Mouse (Mus musculus) liver, embryonic 13.5 days (tissue): Measurements from ENCODE around the gene Olfr148. TPM values are rescaled to one million over a fixed set of nuclear protein-coding genes. Genes with fewer than 3 reads are reported as not detected.
A peak's percentile ranks its signal among the peaks of the same experiment; 100 is the strongest.

Experiments used
- ATAC-seq: fragments of 200-750 bp; cut with Nextera tagmentation; 2 replicates; pipeline ENCODE4 v1.8.0; 2017; ENCODE audit warnings: low read depth, mild to moderate bottlenecking, moderate number of reproducible peaks, moderate library complexity
- DNase-seq: peaks from one replicate; pipeline ENCODE4 v3.0.0; 2022
- H3K27ac ChIP-seq: fragments of 300-500 bp; sonication (generic); 2 replicates; pipeline ENCODE4 v1.5.1; 2015; ENCODE audit warnings: moderate library complexity, mild to moderate bottlenecking, inconsistent platforms
- H3K27me3 ChIP-seq: fragments of 300-500 bp; sonication (generic); 2 replicates; pipeline ENCODE4 v1.6.1; 2015; ENCODE audit warnings: mild to moderate bottlenecking, inconsistent platforms
- H3K36me3 ChIP-seq: fragments of 300-500 bp; sonication (generic); 2 replicates; pipeline ENCODE4 v1.6.1; 2015; ENCODE audit warnings: mild to moderate bottlenecking, inconsistent platforms
- H3K4me1 ChIP-seq: fragments of 300-500 bp; sonication (generic); replicated peaks from 2 replicates; pipeline ENCODE4 v1.6.1; 2015; ENCODE audit warnings: inconsistent platforms
- H3K4me2 ChIP-seq: fragments of 300-500 bp; sonication (generic); 2 replicates; pipeline ENCODE4 v1.6.1; 2015; ENCODE audit warnings: inconsistent platforms, mild to moderate bottlenecking, moderate library complexity
- H3K4me3 ChIP-seq: fragments of 300-500 bp; sonication (generic); replicated peaks from 2 replicates; pipeline ENCODE4 v1.5.1; 2015; ENCODE audit warnings: mild to moderate bottlenecking, inconsistent platforms
- H3K9ac ChIP-seq: fragments of 300-500 bp; sonication (generic); 2 replicates; pipeline ENCODE4 v1.6.1; 2015; ENCODE audit warnings: mild to moderate bottlenecking, inconsistent platforms
- H3K9me3 ChIP-seq: fragments of 300-500 bp; sonication (generic); replicated peaks from 2 replicates; pipeline ENCODE4 v1.6.1; 2016; ENCODE audit warnings: inconsistent platforms
- WGBS: fragments of 180-500 bp; shearing (Covaris S2); methylation state at CpG from one replicate; pipeline ENCODE4 v1.1.7; 2015; ENCODE audit not compliant: insufficient replicate concordance; 5-methylcytosine and 5-hydroxymethylcytosine counted together
- polyA plus RNA-seq: library from polyadenylated mRNA; unstranded; fragments of >200 nt; fragmentation: Nextera tagmentation; extraction: Ambion mirVana; gene quantifications from 2 replicates; pipeline ENCODE4 v1.2.1, GENCODE M21; 2015

Olfr148 gene
- not detected in 2 replicates for polyA plus RNA-seq

DNA sequence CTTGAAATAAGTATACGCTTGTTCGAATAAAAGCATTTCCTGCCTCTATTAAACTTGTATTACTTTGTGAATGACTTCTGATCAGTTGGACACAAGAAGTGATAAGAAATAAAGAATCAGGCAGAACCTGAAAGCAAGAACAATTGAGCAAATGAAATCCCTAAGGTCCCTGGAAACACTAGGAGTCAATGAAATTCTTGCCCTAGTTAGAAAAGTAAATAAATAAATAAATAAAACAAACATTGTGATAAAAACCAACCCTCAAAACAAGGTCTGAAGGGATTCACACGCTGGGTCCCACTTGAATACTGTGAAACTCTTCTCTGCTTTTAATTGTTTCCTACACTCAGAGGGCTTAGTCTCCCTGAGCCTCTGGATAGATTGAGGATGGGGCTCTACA lies at the start of gene Olfr148:
Gene Olfr148 (plus strand): TSS at position 301 of the 400 bp plus-strand sequence.
- Histone ChIP-seq H3K4me3 (no peak within 1 kb of the TSS), H3K4me2 (no peak within 1 kb of the TSS), H3K27ac (no peak within 1 kb of the TSS), H3K36me3 (no peaks in the 10 kb centered on the region), H3K9me3 (no peaks in the 10 kb centered on the region), H3K4me1 (no peaks in the 10 kb centered on the region), H3K27me3 (no peaks in the 10 kb centered on the region), H3K9ac (no peak within 1 kb of the TSS)
- ATAC-seq (no peak), DNase-seq (no peak)
- WGBS = 49% methylated on average over 3 of the region's 3 CpGs

DNA sequence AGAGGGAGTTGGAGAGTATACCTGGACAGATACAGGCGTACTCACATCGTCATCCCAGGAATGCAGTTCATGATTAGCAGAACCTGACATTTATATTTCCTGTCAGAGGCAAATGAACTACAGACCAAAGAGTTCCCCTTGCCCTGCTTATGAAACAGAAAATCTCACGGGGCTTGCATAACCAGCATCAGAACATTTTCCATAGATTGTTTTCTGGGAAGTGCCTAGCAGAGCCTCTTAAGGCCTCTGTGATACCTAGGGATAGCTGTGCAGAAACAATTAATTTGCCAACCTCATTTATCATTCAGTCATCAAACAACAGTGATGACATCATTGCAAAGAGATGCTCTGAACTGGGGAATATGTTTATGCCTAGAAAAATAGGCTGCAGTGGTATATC lies 35.0 kb upstream of the Olfr148 start, which contains the start of gene Olfr959:
Gene Olfr959 (minus strand): TSS at position 101 of the 400 bp plus-strand sequence.
- WGBS = 56% methylated on average over 3 of the region's 3 CpGs
- no peak for DNase-seq
- H3K4me2 ChIP-seq = no peak within 1 kb of the TSS

DNA sequence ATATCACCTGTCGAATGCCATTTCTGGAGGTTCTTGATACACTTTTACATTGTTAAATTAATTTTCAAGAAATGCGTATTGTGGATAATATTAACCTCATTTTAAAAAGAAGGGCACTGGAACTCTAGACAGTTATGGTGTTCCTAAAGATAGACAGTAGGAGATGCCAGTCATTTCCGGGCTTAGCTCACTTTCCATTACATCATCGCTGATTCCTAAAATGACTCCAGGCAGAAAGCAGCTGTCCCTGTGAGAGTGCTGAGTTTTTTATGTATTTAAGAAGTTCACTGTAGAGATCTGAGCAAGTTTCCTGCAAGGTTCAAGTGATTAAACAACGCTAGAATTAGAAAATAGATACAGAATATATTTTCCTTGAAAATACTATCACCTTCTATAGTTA lies 33.4 kb upstream of the Olfr148 start:
- no peaks in the 10 kb centered on the region for H3K9me3 ChIP-seq
- no peaks in the 10 kb centered on the region for H3K27me3 ChIP-seq
- DNase-seq = no peak
- H3K36me3 ChIP-seq = no peaks in the 10 kb centered on the region
- H3K4me3 ChIP-seq = no peak overlapping the region
- H3K4me2 ChIP-seq = no peak overlapping the region
- no peak for ATAC-seq
- no peak overlapping the region for H3K9ac ChIP-seq
- H3K4me1 ChIP-seq = no peaks in the 10 kb centered on the region
- H3K27ac ChIP-seq = no peak overlapping the region
- WGBS = 63% methylated on average over 5 of the region's 5 CpGs

More for the DNA sequence above, 35.0 kb upstream of the Olfr148 start, which contains the start of gene Olfr959:
- Histone ChIP-seq H3K9ac (no peak within 1 kb of the TSS), H3K27ac (no peak within 1 kb of the TSS), H3K36me3 (no peaks in the 10 kb centered on the region), H3K27me3 (no peaks in the 10 kb centered on the region), H3K9me3 (no peaks in the 10 kb centered on the region), H3K4me1 (no peaks in the 10 kb centered on the region), H3K4me3 (no peak within 1 kb of the TSS)
- ATAC-seq = no peak

DNA sequence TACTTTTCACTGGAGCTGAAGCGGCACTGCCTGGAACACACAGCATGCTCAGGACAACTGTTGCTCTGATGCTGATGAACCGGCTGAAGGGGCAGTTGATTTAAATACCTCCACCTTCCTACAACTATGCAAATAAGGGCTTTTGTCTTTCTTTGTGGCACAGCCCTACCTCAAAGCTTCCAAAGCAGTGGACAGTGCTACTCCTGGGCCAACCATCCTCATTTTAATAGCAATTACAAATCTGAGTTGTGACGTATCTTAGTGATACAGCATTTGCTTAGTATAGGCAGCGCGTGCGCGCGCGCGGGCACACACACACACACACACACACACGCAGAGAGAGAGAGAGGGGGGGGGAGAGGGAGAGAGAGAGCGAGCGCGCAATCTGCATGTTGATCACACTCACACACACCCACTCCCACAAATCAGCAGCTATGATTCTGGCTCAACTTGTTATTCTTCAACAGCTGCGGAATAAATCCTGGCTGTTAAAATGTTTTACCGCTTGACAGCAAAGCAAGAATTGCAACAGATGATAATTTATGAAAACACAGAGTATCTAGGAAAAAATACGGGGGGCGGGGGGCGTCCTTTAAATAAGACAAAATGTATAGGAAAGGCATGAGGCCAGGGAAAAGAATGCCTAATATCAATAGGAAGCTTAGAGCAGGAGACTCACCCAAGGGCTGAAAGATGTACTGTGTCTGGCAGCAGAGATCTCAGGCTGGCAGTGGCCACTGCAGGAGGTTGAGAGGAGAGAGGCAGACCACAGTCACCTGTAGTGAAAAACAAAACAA lies 7.7 kb upstream of the Olfr148 start:
- DNase-seq (no peak), ATAC-seq (no peak)
- Histone ChIP-seq H3K4me2 (peak overlapping the region; percentile 24), H3K36me3 (no peaks in the 10 kb centered on the region), H3K9me3 (no peaks in the 10 kb centered on the region), H3K4me3 (0 out of 2 replicates have a peak overlapping the region, but pooled peaks have one; percentile 12), H3K4me1 (no peaks in the 10 kb centered on the region), H3K27me3 (peaks cover 17% of the 10 kb centered on the region; the same call in 1 of the 2 replicates), H3K9ac (no peak overlapping the region), H3K27ac (no peak overlapping the region)
- WGBS = 1% methylated on average over 19 of the region's 19 CpGs

- ATAC-seq (no peak), DNase-seq (no peak)
- Histone ChIP-seq H3K4me3 (0 out of 2 replicates have a peak overlapping the region, but pooled peaks have one; percentile 12), H3K36me3 (no peaks in the 10 kb centered on the region), H3K4me1 (no peaks in the 10 kb centered on the region), H3K9ac (no peak overlapping the region), H3K9me3 (no peaks in the 10 kb centered on the region), H3K4me2 (peak overlapping the region; percentile 24), H3K27ac (no peak overlapping the region), H3K27me3 (peaks cover 17% of the 10 kb centered on the region; the same call in 1 of the 2 replicates)
- 2% methylated on average over 9 of the region's 9 CpGs for WGBS
These were observed 7.1 kb upstream of the Olfr148 start for GRCm38 (mm10) chr9:39603333-39603845.

DNA sequence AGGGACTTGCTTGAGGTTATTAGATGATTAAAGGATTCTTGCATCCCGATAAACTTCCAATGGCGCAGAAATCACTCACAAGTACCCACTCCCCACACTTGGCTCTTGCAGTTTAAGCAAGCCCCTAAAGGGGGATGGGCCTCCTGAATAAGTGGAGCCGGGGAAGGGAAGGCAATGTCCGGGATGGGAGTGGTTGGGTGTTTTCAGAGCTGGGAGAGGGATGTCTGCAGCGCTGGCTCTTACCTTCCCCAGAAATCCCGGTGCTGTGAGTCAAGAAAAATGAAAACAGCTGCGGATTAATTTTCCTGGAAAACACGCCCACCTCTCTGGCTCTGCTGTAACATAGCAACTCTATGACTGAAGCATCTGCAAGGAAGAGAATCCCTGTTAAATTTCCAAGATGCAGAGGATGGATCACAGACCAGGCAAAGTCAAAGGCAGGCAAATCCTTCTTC lies 6.4 kb upstream of the Olfr148 start, which contains the start of gene AW551984:
Gene AW551984 (minus strand): TSS at position 405 of the 455 bp plus-strand sequence.
- Histone ChIP-seq H3K4me3 (0 out of 2 replicates have a peak within 1 kb of the TSS, but pooled peaks have one; percentile 12), H3K9me3 (no peaks in the 10 kb centered on the region), H3K4me1 (no peaks in the 10 kb centered on the region), H3K27ac (no peak within 1 kb of the TSS), H3K4me2 (peak within 1 kb of the TSS; percentile 24), H3K36me3 (no peaks in the 10 kb centered on the region), H3K9ac (no peak within 1 kb of the TSS), H3K27me3 (peaks cover 17% of the 10 kb centered on the region; the same call in 1 of the 2 replicates)
- no peak for DNase-seq
- no peak for ATAC-seq
- WGBS = 3% methylated on average over 8 of the region's 8 CpGs

DNA sequence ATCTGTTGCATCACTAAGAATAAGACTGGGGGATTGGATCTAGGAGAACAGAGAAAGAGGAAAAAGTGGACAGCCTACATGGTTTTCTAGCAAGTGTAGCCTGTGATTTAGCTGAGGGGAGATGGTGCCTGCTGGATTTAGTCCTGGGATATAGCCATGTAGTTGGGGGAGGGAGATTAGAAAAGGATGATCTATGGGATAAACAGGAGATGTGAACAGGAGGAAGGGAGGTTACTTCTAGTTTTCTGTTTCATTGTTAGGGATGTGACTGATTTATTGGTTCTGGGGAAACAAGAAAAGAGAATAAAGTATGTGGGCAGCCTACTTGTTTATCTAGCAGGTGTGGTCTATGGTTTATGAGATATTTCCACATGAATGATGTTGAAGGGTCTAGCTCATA lies 2.0 kb upstream of the Olfr148 start:
- Histone ChIP-seq H3K27me3 (peaks cover 7% of the 10 kb centered on the region; the same call in 1 of the 2 replicates), H3K4me2 (no peak overlapping the region), H3K27ac (no peak overlapping the region), H3K4me1 (no peaks in the 10 kb centered on the region), H3K36me3 (no peaks in the 10 kb centered on the region), H3K9ac (no peak overlapping the region), H3K4me3 (no peak overlapping the region), H3K9me3 (no peaks in the 10 kb centered on the region)
- DNase-seq = no peak
- ATAC-seq = no peak

GRCm38 (mm10) chr9:39611953-39612352 lies 1.5 kb downstream of the Olfr148 start:
- no peaks in the 10 kb centered on the region for H3K27me3 ChIP-seq
- DNase-seq (no peak), ATAC-seq (no peak)

GRCm38 (mm10) chr9:39621073-39621472 lies 10.6 kb downstream of the Olfr148 start, which contains the start of gene Olfr960:
Gene Olfr960, plus strand, starts transcription at chr9:39621373.
- no peak within 1 kb of the TSS for H3K27ac ChIP-seq
- no peak for DNase-seq
- H3K27me3 ChIP-seq = no peaks in the 10 kb centered on the region
- no peak within 1 kb of the TSS for H3K4me3 ChIP-seq
- no peaks in the 10 kb centered on the region for H3K9me3 ChIP-seq
- no peaks in the 10 kb centered on the region for H3K4me1 ChIP-seq
- H3K9ac ChIP-seq = no peak within 1 kb of the TSS
- 45% methylated on average over 1 of the region's 1 CpGs for WGBS
- H3K36me3 ChIP-seq = no peaks in the 10 kb centered on the region
- no peak for ATAC-seq
- H3K4me2 ChIP-seq = no peak within 1 kb of the TSS

More at GRCm38 (mm10) chr9:39611953-39612352, 1.5 kb downstream of the Olfr148 start:
- Histone ChIP-seq H3K27ac (no peak overlapping the region), H3K36me3 (no peaks in the 10 kb centered on the region), H3K4me3 (no peak overlapping the region), H3K4me2 (no peak overlapping the region), H3K9ac (no peak overlapping the region), H3K4me1 (no peaks in the 10 kb centered on the region), H3K9me3 (no peaks in the 10 kb centered on the region)
- WGBS = 49% methylated on average over 1 of the region's 1 CpGs

DNA sequence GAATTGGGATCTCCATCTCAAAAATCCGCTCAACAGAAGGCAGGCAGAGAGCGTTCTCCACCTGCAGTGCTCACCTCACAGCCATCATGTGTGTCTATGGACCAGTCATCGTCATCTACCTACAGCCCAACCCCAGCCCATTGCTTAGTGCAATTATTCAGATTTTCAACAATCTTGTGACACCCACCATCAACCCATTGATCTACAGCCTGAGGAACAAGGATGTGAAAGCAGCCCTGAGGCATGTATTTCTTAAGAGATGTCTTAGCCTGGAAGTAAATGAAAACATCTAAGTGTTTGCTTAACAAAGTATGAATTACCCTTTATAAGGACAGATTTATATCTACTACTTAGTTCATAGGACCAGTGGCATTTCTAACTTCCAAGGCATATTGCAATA lies 13.3 kb downstream of the Olfr148 start:
- no peaks in the 10 kb centered on the region for H3K27me3 ChIP-seq
- no peaks in the 10 kb centered on the region for H3K9me3 ChIP-seq
- no peak for DNase-seq
- no peak overlapping the region for H3K4me3 ChIP-seq
- H3K4me1 ChIP-seq = no peaks in the 10 kb centered on the region
- ATAC-seq = no peak
- WGBS = 61% methylated on average over 3 of the region's 3 CpGs
- H3K27ac ChIP-seq = no peak overlapping the region
- no peak overlapping the region for H3K9ac ChIP-seq
- no peak overlapping the region for H3K4me2 ChIP-seq
- H3K36me3 ChIP-seq = no peaks in the 10 kb centered on the region

DNA sequence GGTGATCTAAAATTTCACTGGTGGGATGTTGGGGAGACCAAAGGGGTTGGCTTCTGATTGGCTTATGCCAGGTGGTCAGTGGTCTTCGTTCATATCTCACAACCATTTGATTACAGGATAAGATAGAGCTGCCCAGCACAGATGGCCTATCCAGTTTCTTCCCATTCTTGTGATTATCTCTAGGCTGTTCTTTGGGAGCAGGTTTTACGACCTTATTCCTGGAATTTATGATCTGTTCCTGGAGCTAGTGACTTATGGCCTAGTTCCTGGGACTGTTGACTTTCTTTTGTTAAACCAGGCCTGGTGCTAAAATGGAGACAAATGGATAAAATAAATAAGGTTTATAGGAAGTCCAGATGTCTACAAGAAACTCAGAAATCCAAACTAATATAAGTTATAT lies 14.3 kb downstream of the Olfr148 start:
- H3K4me3 ChIP-seq = no peak overlapping the region
- DNase-seq (no peak), ATAC-seq (no peak)
- H3K4me2 ChIP-seq = no peak overlapping the region
- no peaks in the 10 kb centered on the region for H3K9me3 ChIP-seq
- no peaks in the 10 kb centered on the region for H3K4me1 ChIP-seq
- H3K27me3 ChIP-seq = no peaks in the 10 kb centered on the region
- 32% methylated on average over 2 of the region's 2 CpGs for WGBS
- no peak overlapping the region for H3K27ac ChIP-seq
- no peaks in the 10 kb centered on the region for H3K36me3 ChIP-seq
- no peak overlapping the region for H3K9ac ChIP-seq
